Mouse (Mus musculus): ENCODE measurements at regions not wholly inside any gene's neighbourhood (a gene's known extent, or its start where the extent isn't known, plus 50 kb on each side); places are given as distances from the start of the nearest gene placed in this dataset.

DNA sequence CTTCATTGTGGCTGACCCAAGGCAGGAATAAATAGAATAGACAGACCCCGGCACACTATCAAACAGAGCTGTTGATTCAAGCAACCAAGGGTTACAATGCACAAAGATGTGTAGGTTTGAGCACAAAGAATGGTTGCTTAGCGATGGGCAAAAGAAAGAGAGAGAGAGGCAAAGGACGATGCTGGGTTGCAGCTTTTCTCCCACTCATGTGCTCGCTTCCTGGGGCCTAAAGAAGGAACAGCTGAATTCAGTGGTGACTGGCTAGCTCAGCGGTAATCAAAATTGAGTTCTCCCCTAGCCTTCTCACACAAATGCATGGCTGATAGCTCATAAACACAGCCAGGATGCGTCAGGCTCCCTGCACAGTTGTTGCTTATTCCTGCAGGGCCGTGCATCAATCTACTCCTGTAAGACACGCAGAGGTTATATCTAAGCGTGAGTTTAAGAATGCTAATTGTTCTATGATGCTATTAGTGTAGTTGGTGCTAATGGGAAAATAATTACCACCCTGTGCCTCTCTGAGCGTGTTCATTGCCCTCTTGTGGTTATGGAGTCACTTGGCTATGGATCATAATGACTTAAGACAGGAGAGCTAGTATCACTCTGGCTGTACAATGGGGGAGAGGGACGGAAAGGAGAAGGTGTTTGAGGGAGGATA is 216.2 kb upstream of the Serp2 start:
- Histone ChIP-seq H3K4me3 (ENCODE audit: insufficient read depth, poor library complexity, severe bottlenecking) (no peak overlapping the region), H3K79me3 (ENCODE audit: low read depth) (no peaks in the 10 kb centered on the region), H3ac (ENCODE audit: control insufficient read depth, insufficient read length, low read depth) (no peak overlapping the region), H3K36me3 (ENCODE audit: control insufficient read depth, insufficient read depth) (no peaks in the 10 kb centered on the region), H3K79me2 (ENCODE audit: control insufficient read depth, insufficient read depth) (no peaks in the 10 kb centered on the region), H3K27me3 (ENCODE audit: control insufficient read depth, insufficient read depth, insufficient read length) (no peaks in the 10 kb centered on the region)
- no peak for TF ChIP-seq CEBPB (IDR thresholded peaks at IDR 0.05; ENCODE audit: low read depth)
- no peak for TF ChIP-seq MAX (IDR thresholded peaks at IDR 0.05)
- no peak for TF ChIP-seq CTCF (IDR thresholded peaks at IDR 0.05; ENCODE audit: control insufficient read depth, insufficient read depth, insufficient read length)
- no peak for TF ChIP-seq USF1 (IDR thresholded peaks at IDR 0.05; ENCODE audit: low read depth)

DNA sequence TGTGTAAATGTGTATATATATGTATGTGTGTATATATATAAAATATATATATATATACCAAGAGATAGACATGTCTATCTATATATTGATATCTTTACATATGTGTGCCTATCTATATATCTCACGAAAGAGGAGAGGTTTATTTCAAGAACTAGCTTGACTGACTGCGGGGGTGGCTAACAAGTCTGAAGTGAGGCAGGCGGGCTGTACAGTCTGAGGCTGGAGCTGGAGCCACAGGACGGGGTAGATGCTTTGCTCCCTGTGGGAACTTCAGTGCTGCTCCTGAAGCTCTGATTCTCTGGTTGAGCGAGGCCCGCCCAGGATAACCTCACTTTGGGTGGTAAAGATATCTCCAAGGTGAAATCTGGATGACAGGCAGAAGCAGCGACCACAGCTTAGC is 213.4 kb upstream of the Serp2 start:
- H3K36me3 ChIP-seq (ENCODE audit: control insufficient read depth, insufficient read depth): no peaks in the 10 kb centered on the region
- H3ac ChIP-seq (ENCODE audit: control insufficient read depth, insufficient read length, low read depth): no peak overlapping the region
- no peak overlapping the region for H3K4me3 ChIP-seq (ENCODE audit: insufficient read depth, poor library complexity, severe bottlenecking)
- no peaks in the 10 kb centered on the region for H3K79me3 ChIP-seq (ENCODE audit: low read depth)
- TF ChIP-seq MYOD1 (IDR thresholded peaks at IDR 0.05; ENCODE audit: control insufficient read depth, insufficient read length, low read depth): no peak
- H3K79me2 ChIP-seq (ENCODE audit: control insufficient read depth, insufficient read depth): no peaks in the 10 kb centered on the region
- no peaks in the 10 kb centered on the region for H3K27me3 ChIP-seq (ENCODE audit: control insufficient read depth, insufficient read depth, insufficient read length)

DNA sequence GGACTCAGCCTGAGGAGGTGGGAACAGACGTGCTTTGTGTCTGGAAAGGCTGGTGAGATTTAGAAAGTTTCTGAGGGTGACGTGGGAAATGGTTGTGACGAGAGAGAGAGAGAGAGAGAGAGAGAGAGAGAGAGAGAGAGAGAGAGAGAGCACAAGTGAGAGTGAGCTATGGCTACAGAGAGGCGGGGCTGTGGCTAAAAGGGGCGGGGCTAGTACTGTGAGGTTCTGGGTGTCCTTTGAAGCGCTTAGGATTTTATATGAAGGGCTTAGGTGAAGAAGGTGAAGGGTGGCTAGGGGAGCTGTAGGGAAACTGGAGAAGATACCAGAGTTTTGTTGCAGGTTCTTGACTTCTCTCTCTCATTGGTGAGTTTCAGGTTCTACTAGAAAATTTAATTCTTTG is 210.6 kb upstream of the Serp2 start:
- H3ac ChIP-seq (ENCODE audit: control insufficient read depth, insufficient read length, low read depth): no peak overlapping the region
- no peaks in the 10 kb centered on the region for H3K79me2 ChIP-seq (ENCODE audit: control insufficient read depth, insufficient read depth)
- no peak for TF ChIP-seq MAX (IDR thresholded peaks at IDR 0.05)
- no peak for TF ChIP-seq FOSL1 (IDR thresholded peaks at IDR 0.05; ENCODE audit: insufficient read depth, low read length, poor library complexity, severe bottlenecking)
- TF ChIP-seq MYOD1 (IDR thresholded peaks at IDR 0.05; ENCODE audit: control insufficient read depth, insufficient read length, low read depth): no peak
- no peak for TF ChIP-seq CEBPB (IDR thresholded peaks at IDR 0.05; ENCODE audit: low read depth)
- TF ChIP-seq USF1 (IDR thresholded peaks at IDR 0.05; ENCODE audit: low read depth): no peak
- TF ChIP-seq CTCF (IDR thresholded peaks at IDR 0.05; ENCODE audit: control insufficient read depth, insufficient read depth, insufficient read length): no peak
- no peaks in the 10 kb centered on the region for H3K27me3 ChIP-seq (ENCODE audit: control insufficient read depth, insufficient read depth, insufficient read length)
- no peak overlapping the region for H3K4me3 ChIP-seq (ENCODE audit: insufficient read depth, poor library complexity, severe bottlenecking)
- H3K36me3 ChIP-seq (ENCODE audit: control insufficient read depth, insufficient read depth): peaks cover 5% of the 10 kb centered on the region
- no peaks in the 10 kb centered on the region for H3K79me3 ChIP-seq (ENCODE audit: low read depth)

DNA sequence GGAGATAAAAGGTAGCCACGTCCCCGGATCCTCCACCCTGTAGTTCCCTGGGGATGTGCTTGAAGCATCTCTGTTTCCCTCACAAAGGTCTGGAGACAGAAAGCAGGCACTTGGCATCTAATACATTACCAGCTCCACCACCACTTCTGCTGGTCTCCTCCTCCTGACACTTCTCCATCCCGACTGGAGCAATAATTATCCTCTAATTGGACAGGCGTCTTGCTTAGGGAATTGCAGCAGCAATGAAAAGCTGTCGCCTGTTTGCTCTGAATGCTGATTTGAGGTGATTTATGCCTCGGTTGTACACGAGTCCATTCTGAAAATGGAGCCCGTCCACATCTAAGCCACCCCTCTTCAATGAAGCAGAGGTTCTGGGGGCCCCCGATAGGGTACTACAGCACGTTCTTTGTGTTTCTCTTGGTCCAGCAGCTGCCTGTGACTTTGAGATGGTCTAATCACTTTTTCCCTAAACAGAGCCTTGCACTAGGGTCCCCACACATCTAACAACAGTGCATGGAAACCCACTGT is 209.6 kb upstream of the Serp2 start:
- Histone ChIP-seq H3K27me3 (ENCODE audit: control insufficient read depth, insufficient read depth, insufficient read length) (no peaks in the 10 kb centered on the region), H3K79me2 (ENCODE audit: control insufficient read depth, insufficient read depth) (no peaks in the 10 kb centered on the region), H3K36me3 (ENCODE audit: control insufficient read depth, insufficient read depth) (peaks cover 5% of the 10 kb centered on the region), H3ac (ENCODE audit: control insufficient read depth, insufficient read length, low read depth) (no peak overlapping the region), H3K79me3 (ENCODE audit: low read depth) (no peaks in the 10 kb centered on the region), H3K4me3 (ENCODE audit: insufficient read depth, poor library complexity, severe bottlenecking) (no peak overlapping the region)
- TF ChIP-seq USF1 (IDR thresholded peaks at IDR 0.05; ENCODE audit: low read depth) (no peak), CEBPB (IDR thresholded peaks at IDR 0.05; ENCODE audit: low read depth) (no peak), MAX (IDR thresholded peaks at IDR 0.05) (no peak), CTCF (IDR thresholded peaks at IDR 0.05; ENCODE audit: control insufficient read depth, insufficient read depth, insufficient read length) (no peak), FOSL1 (IDR thresholded peaks at IDR 0.05; ENCODE audit: insufficient read depth, low read length, poor library complexity, severe bottlenecking) (no peak)

DNA sequence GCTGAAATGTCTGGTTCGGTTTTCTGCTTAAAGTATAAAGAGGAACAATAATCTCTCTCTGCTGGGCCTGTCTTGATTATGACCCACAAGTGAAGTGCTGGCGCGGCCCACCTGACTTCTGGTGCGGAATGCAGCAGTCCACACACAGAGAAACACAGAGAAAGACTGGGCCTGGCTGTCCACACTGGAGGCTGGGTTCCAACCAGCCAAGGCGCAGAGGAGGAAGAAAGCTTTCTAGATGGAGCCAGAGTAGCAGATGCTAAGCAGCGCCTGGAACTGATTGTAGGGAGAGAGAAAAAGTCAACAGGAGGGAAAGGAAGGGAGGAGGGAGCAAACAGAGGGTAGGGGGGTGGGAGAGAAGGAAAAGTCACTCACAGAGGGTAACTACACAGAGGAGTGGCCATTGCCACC is 208.4 kb upstream of the Serp2 start:
- Histone ChIP-seq H3K79me3 (ENCODE audit: low read depth) (no peaks in the 10 kb centered on the region), H3K79me2 (ENCODE audit: control insufficient read depth, insufficient read depth) (no peaks in the 10 kb centered on the region), H3ac (ENCODE audit: control insufficient read depth, insufficient read length, low read depth) (no peak overlapping the region), H3K36me3 (ENCODE audit: control insufficient read depth, insufficient read depth) (peaks cover 5% of the 10 kb centered on the region), H3K4me3 (ENCODE audit: insufficient read depth, poor library complexity, severe bottlenecking) (no peak overlapping the region), H3K27me3 (ENCODE audit: control insufficient read depth, insufficient read depth, insufficient read length) (no peaks in the 10 kb centered on the region)
- no peak for TF ChIP-seq MAX (IDR thresholded peaks at IDR 0.05)
- TF ChIP-seq MYOD1 (IDR thresholded peaks at IDR 0.05; ENCODE audit: control insufficient read depth, insufficient read length, low read depth): no peak
- TF ChIP-seq USF1 (IDR thresholded peaks at IDR 0.05; ENCODE audit: low read depth): no peak
- TF ChIP-seq CTCF (IDR thresholded peaks at IDR 0.05; ENCODE audit: control insufficient read depth, insufficient read depth, insufficient read length): no peak
- TF ChIP-seq FOSL1 (IDR thresholded peaks at IDR 0.05; ENCODE audit: insufficient read depth, low read length, poor library complexity, severe bottlenecking): no peak
- no peak for TF ChIP-seq CEBPB (IDR thresholded peaks at IDR 0.05; ENCODE audit: low read depth)

DNA sequence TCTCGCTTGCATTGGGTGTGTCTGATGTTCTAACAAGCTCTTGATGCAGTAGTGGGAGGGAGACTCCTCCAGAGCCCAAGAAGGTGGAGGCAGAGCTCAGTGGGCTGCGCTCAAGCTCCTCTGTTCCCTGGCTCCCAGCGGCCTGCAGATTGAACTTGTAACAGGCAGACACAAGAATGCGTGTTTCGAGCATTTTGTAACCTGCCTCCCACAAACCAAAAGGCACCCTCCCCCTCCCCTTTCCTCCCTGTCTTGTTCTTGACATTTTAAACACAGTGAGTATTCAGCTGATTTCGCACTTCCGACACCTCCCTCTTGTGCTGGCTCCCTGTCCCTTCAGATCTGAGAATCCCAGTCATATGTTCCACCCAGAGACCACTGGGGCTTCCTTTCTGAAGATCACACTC is 207.7 kb upstream of the Serp2 start:
- peaks cover 5% of the 10 kb centered on the region for H3K36me3 ChIP-seq (ENCODE audit: control insufficient read depth, insufficient read depth)
- no peak overlapping the region for H3K4me3 ChIP-seq (ENCODE audit: insufficient read depth, poor library complexity, severe bottlenecking)
- H3ac ChIP-seq (ENCODE audit: control insufficient read depth, insufficient read length, low read depth): no peak overlapping the region
- no peaks in the 10 kb centered on the region for H3K79me2 ChIP-seq (ENCODE audit: control insufficient read depth, insufficient read depth)
- TF ChIP-seq FOSL1 (IDR thresholded peaks at IDR 0.05; ENCODE audit: insufficient read depth, low read length, poor library complexity, severe bottlenecking) (no peak), MYOD1 (IDR thresholded peaks at IDR 0.05; ENCODE audit: control insufficient read depth, insufficient read length, low read depth) (no peak), CTCF (IDR thresholded peaks at IDR 0.05; ENCODE audit: control insufficient read depth, insufficient read depth, insufficient read length) (no peak), CEBPB (IDR thresholded peaks at IDR 0.05; ENCODE audit: low read depth) (no peak), MYOG (IDR thresholded peaks at IDR 0.05; ENCODE audit: control insufficient read depth, extremely low read depth, insufficient read length) (no peak), MAX (IDR thresholded peaks at IDR 0.05) (no peak), USF1 (IDR thresholded peaks at IDR 0.05; ENCODE audit: low read depth) (no peak)
- no peaks in the 10 kb centered on the region for H3K79me3 ChIP-seq (ENCODE audit: low read depth)
- no peaks in the 10 kb centered on the region for H3K27me3 ChIP-seq (ENCODE audit: control insufficient read depth, insufficient read depth, insufficient read length)

Data from C2C12 (cell line).